Mouse (Mus musculus) urinary bladder, adult 2 months (tissue): Measurements from ENCODE around the gene Tdp1. TPM values are rescaled to one million over a fixed set of nuclear protein-coding genes. Genes with fewer than 3 reads are reported as not detected.

ENCODE experiments used
- DNase-seq: peaks from one replicate; pipeline ENCODE4 v3.0.0; 2022; ENCODE audit warnings: low spot score
- polyA plus RNA-seq: library from polyadenylated mRNA; depleted of rRNA; stranded (reverse); fragments of >200 nt; gene quantifications from 2 replicates; pipeline ENCODE4 v1.2.3, GENCODE M21; 2012; rRNA removed

Gene Tdp1
- 12.1 and 12.4 TPM in 2 replicates for polyA plus RNA-seq

GRCm38 (mm10) chr12:99884269-99885261 is at the start of gene Tdp1, which contains the start of gene Efcab11:
TSS of gene Tdp1 (plus strand) at chr12:99884517.
TSS of gene Efcab11 (minus strand) at chr12:99884439.
- peak; percentile 84 for DNase-seq

DNA sequence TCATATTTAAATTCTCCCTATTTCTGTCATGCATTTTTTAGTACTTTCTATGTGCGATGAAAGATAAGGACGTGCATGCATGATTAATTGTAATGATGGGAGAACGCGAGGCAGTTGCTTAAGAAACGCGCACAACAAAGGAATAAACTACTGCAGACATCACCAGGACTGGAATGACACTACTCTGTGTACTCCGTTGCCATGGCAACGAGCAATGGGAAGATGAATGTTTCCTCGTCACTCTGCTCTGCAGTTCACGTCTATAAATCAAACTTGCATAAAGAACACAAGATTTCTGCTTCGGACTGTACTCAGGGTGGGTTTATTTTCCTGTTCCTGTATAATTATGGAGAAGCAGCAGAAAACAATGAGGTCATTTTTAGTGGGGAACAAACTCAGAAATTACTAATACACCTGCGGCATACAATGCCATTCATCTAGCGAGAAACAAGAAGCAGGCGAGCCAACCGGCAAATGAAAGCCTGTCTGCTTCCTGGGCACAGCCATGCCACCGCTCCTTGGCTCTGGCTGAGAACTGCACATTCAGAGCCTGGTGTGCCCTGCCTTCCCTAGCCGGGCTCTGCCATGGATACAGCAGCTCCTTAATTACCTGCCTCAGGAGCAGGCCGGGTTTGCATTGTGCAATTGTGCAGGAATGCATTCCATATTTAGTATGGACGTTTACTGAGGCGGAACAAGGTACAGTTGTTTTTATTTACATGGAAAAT is 47.7 kb upstream of the Tdp1 start:
- DNase-seq: no peak

- DNase-seq: no peak
These were observed 46.8 kb upstream of the Tdp1 start for GRCm38 (mm10) chr12:99837528-99837927.

- DNase-seq: no peak
These were observed 46.2 kb upstream of the Tdp1 start for GRCm38 (mm10) chr12:99838109-99838508.

GRCm38 (mm10) chr12:99838703-99839102 is 45.6 kb upstream of the Tdp1 start:
- no peak for DNase-seq

DNA sequence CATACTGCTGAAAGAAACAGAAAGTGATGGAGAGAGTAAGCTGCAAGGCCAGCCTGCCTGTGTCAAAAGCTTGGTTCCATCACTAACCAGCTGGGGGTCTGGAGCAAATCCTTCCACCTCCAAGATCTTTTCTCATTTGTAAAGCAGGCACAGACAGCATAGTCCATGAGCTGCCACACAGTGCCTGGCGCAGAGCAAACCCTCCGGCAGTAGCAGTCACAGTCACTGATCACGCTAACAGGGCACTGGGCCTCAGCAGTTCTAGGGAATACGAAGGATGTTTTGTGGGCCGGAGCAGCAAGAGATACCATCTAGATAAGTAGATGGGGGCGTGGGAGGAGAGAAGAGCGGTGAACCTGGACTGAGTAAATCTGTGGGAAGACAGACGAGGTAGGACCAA is 39.4 kb upstream of the Tdp1 start:
- no peak for DNase-seq

- no peak for DNase-seq
These were observed 34.3 kb upstream of the Tdp1 start for GRCm38 (mm10) chr12:99849996-99850395.

GRCm38 (mm10) chr12:99853323-99854258 is 30.7 kb upstream of the Tdp1 start:
- DNase-seq: no peak

GRCm38 (mm10) chr12:99856011-99856410 is 28.3 kb upstream of the Tdp1 start:
- DNase-seq: no peak

- DNase-seq: no peak
These were observed 25.7 kb upstream of the Tdp1 start for GRCm38 (mm10) chr12:99858664-99859063.

DNA sequence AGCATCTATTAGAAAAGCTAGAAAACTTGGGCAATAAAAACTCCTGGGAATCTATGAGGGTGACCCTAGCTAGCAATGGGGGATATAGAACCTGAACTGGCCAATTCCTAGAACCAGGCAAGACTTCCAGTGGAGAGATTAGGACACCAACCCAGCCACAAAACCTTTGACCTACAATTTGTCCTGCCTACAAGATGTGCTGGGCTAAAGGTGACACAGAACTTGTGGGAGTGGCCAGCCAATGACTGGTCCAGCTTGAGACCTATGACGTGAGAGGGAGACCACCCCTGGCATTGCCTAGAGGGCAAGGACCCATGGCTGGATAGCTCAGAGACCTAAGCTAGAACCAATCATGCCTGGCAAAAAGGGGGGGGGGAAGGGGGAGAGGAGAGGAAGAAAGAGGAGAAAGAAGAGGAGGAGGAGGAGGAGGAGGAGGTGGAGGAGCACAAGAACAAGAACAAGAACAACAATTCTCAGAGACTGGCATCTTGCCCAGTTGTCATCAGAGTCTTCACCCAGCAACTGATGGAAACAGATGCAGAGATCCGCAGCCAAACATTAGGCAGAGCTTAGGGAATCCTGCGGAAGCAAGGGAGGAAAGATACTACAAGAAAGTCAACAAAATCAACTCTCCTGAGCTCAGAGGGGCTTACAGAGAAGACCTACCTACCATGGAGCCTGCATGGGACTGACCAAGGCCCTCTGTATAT is 24.8 kb upstream of the Tdp1 start:
- no peak for DNase-seq

- no peak for DNase-seq
These were observed 23.3 kb upstream of the Tdp1 start for GRCm38 (mm10) chr12:99860981-99861380.

DNA sequence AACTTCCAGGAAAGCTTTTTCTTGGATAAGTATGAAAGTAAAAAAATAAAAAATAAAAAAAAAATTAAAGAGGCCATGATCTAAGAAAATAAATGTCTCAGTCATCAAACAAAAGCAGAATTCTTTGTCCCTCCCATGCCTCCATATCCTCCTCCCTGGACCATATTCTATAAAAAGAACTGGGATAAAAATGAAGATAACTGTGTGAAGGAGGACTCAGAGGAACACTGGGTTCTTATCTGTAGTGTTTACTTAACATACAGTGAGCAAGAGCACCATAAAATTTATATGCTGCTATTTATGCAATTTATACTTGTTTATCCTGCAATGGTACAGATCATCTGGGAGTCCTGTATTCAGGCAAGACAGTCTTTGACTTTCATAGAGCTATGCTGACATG is 19.7 kb upstream of the Tdp1 start:
- no peak for DNase-seq

- no peak for DNase-seq
These were observed 15.5 kb upstream of the Tdp1 start for GRCm38 (mm10) chr12:99868821-99869220.

DNA sequence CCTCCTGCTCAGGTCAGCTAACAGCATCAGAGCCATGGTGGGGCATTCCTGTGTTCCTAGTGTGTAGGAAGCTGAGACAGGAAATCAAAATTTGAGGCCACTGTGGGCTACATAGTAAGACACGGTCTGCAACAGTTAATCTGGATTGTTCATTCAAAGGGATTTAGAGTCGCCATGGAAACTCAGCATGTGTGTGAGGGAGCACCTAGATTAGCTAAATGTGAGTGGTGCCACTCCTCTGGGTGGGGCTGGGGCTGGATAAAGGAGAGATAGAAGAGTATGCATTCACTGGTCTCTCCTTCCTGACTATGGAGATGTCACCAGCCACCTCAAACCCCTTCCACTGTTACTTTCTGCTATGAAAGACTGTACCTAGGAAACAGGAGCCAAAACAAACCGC is 10.9 kb upstream of the Tdp1 start:
- DNase-seq: no peak

GRCm38 (mm10) chr12:99874609-99875008 is 9.7 kb upstream of the Tdp1 start:
- no peak for DNase-seq

GRCm38 (mm10) chr12:99883000-99883712 is 1.2 kb upstream of the Tdp1 start:
- DNase-seq: peak; percentile 58

DNA sequence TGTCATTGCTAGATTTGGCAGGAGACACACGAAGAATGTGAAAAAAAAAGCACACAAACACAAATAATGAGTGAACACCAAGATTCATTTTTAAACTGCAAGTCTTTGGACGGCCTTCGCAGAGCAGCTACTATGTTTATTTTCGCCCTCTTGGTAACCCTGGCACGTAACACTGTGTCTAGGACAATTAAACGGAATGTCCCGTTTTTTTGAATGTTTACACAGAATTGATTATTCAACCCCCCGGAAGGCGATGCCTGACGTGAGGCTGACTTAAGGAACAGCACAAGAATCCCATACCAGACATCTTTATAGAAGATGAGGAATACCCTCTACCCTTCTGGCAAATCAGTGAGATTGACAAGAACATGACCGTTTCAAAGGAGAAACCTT is 608 bp upstream of the Tdp1 start:
- no peak for DNase-seq

GRCm38 (mm10) chr12:99885282-99885901 is 1.1 kb downstream of the Tdp1 start:
- DNase-seq: no peak

DNA sequence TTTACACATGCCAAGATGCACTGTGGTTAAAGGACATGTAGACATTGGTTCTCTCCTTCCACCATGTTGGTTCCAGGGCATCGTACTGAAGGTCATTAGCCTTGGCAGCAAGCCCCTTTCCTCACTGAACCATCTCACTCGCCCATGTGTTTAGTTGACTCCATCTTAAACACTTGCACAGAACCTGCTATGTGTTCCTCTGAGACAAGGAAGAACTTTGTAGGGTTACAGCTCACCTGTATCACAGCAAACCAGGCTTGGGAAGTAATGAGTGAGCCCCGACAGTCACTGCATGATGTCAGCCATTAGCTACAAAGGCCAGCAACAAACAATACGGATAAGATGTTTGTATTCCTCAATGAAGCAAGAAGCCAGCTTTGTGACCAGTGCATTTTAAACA is 13.5 kb downstream of the Tdp1 start:
- DNase-seq: no peak
